Mouse (Mus musculus): ENCODE data around the gene Elf1.
A peak's percentile ranks its signal among the peaks of the same experiment; 100 is the strongest.
"Not testable (repeated sequence)": the region's sequence is repeated elsewhere in the genome, so short reads cannot be mapped to it uniquely, and the experiment has no call there.

Elf1 gene

DNA sequence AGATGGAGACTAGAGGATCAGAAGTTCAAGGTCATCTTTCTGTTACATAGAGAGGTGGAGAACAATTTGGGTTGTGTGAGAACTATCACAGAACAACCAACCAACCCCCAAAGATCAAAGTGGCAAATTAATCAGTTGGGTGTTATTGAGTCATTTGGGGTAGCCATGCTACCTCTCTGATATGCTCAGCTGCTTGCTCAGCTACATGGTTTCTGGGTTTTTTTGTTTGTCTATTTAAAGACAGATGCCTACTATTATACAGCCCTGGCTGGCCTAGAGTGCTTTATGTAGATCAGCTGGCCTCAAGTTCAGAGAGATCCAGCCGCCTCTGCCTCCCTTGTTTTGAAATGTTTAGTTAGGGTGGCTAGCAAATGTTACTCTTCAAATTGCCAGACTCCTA is 40.1 kb downstream of the Elf1 start:
- no peak for DNase-seq (ENCODE audit: low read depth, low spot score)

DNA sequence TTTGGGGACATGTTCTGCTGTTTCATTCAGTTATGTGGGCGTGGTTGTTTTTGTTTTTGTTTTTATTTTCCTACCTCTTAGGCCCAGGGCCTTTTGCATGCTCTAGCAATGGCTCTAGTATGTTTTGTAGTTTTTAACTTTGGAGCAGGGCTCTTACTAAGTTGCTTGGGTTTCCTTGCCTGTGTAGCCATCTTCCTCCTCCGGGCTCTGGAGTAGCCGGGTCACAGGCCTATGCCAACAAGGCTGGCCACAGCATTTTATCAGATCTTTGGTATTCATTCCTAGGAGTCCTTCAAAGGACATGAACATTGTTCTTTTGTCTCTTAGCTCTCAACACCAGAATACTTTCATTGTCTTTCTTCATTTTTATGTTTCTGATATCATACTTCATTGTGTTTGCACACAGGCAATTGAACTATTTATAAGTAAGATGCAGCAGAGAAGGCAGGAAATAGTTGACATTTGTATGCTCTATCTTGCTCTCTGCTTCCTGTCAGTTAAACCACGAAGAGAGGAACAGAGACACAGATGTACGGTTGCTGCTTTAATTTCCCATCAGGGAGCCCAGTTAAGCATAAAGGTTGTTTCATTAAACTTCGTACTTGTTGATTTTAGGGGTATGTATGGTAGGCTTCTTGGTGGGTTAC is 40.6 kb downstream of the Elf1 start:
- DNase-seq (ENCODE audit: low read depth, low spot score) = no peak

DNA sequence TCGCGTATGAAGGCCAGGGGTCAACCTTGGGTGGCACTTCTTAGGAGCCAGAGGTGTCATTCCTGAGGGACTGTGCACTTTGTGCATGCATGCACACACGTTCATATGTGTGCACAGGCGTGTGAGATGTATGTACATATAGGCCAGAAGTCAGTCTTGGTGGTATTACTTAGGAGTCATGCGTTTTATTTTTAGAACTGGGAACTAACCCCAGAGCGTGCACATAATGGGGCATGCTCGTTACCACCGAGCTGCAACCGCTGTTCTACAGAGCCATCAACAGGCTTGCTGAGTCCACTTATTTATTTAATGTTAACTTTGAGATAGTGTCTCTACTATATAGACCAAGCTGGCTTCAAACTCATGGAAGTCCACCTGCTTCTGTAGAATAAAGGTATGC is 41.4 kb downstream of the Elf1 start:
- no peak for DNase-seq (ENCODE audit: low read depth, low spot score)

DNA sequence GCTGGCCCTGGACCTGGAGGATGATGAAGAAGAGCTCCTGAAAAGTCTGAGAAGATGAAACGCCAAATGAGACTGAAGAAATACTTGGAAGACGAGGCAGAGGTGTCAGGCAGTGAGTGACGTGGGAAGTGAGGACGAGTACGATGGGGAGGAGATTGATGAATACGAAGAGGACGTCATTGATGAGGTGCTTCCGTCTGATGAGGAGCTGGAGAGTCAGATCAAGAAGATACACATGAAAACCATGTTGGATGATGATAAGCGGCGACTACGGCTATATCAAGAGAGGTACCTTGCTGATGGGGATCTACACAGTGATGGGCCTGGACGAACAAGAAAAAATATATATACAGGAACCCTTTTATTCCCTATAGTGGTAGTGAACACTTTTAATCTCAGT is 45.1 kb downstream of the Elf1 start:
- not testable (repeated sequence) for DNase-seq (ENCODE audit: low read depth, low spot score)

DNA sequence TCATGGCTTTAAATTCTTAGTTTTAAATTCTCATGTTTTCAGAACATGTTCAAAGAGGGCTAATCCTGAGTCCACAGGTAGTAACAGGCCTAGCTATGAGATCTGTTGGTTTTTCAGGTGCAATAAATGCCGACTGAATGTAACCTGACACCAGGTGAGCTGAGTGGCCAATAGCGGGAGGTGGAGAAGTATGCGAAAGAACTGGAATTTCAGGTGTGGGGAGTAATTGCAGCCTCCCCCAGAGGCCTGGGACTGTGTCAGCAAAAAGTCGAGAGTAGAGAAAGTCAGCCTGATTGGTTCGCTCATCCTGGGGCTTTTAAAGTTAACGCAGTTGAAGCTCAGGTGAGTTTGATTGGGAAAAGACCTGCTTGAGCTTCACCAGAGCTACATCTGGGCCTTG is 46.7 kb downstream of the Elf1 start:
- DNase-seq (ENCODE audit: low read depth, low spot score) = no peak

DNA sequence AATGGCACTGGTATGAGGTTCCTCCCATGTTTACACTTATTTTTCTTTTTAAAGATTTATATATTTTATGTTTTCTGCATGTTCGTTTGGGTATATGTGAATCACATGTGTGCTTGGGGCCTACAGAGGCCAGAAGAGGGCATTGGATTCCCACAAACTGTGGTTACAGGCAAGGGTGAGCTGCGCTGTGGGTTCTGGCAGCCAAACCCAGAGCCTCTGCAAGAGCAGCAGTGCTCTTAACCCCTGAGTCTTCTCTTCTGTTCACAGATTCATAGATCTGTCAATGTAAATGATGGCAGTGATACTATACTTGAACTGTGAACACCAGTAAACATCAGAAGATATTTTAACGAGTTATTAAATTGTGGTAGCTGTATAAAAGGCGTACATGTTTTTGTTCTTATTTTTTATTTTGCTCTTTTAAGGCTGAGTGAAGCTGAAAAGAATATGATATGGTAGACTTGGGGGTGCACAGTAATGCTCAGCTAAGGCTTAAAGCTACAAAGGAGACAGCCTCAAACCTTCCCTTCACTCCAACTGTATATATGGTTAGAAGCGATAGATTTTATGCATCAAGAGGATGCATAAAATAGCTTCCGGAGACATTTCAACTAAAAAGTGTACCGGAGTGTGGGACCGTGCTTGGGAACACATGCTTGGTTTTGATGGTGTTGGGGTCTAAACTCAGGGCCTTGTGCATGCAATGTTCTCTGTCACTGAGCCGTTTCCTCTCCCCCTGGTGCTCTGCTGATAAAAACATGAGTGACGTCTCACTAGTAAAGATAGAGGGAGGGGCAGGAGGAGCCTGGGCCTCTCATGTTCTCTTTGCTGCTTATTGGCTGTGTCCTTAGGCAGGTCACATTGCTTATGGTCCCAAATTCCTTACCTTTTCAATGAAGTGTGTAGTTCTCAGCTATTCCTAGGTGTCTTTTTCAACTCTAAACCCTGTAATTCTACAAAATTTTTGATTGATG is 48.9 kb downstream of the Elf1 start:
- DNase-seq (ENCODE audit: low read depth, low spot score) = no peak

DNA sequence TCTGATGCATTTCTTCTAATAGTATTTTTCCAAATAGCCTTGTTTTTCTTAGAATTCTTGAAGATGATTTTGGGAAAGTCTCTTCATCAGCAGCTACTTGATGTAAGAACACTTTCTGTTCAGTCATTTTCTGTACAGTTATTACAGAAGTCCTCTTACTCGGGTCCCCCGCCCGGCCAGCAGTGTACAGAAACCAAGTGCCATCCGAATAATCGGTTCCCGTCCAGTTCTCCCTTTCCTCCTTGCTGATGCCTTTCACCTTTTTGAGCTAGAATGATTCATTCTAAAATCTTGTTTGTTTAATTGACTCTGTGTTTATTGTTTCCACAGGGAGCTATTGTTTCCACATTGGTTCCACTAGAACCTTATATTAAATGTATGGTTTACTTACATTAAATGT is 49.8 kb downstream of the Elf1 start:
- DNase-seq (ENCODE audit: low read depth, low spot score) = no peak

DNA sequence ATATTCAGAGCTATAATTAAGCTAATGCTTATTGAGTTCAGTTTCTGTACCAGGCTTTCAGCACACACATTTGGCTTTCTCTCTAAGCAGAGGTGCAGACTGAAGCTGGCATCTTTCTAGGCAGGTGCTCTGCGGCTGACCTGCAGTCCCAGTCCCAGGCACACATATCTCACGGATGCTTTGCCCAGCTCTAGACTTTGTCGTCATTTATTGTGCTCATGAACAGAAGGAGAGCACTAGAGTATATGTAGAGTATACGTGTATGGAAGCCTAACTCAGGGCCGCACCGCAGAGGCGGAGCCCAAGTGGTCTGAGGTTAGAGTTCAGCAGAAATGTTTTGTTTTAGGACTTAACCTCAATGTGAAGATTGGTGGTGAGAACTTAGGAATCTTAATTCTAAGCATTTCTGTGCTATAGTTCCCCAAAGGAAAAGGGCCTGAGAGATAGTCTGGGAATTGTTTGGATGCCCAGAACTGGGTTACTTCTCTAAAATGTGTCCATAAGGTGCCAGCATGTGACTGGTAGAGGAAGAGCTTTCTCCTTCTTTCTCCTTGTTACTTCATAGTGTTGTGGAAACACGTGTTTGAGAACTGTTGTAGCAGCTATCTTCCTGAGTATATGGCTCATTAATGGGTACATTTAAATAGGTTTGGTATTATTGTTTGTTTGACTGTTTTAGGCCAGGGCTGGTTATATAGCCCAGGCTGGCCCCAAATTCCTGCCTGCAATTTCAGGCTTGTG is 51.2 kb downstream of the Elf1 start:
- DNase-seq (ENCODE audit: low read depth, low spot score) = no peak

DNA sequence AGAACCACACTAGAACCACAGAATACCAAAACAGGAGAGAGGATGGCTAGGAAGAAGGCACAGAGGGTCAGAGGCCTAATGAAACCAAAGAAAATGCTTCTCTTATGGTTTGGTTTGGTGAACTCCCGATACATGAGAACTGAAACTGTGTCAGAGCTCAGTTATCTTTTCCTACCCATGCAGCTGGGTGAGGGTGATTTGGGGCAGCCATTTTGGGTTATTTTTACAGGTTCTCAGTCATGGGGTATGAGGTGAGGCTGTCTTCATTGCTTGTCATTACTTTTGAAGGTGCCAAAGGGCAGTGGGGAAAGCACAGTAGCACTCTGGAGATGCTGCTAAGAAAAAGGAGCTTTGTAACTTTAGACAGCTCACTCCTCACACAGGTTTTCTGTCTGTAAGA is 52.4 kb downstream of the Elf1 start:
- no peak for DNase-seq (ENCODE audit: low read depth, low spot score)

DNA sequence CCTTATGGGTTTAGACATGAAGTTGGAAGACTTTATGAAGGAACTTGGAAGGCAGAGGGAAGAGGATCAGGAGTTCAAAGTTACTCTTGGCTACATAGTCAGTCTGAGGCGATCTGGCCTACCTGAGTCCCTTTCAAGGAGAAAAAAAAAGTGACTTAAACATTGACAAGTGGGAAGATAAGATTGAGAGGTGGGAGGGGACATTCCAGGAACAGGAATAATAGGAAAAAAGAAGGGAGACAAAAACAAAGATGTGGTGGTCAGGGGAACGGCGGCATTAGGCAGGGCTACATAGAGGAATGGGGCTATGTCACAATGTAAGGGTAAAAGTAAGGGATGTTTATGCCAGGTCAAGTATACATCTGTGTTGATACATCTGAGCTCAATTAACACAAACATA is 53.2 kb downstream of the Elf1 start:
- DNase-seq (ENCODE audit: low read depth, low spot score) = no peak

DNA sequence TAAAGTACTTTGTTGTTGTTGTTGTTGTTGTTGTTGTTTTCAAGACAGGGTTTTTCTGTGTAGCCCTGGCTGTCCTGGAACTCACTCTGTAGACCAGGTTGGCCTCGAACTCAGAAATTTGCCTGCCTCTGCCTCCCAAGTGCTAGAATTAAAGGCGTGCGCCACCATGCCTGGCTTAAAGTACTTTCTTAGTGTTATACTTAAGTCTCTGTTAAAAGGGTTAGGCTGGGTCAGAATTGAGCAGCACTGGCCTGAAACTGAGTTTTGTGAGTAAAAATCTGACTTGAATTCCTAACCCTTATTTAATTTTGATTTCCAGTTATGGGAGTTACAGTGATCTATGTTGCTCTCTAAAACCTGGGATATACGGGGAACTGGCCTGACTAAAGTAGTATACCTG is 53.7 kb downstream of the Elf1 start:
- DNase-seq (ENCODE audit: low read depth, low spot score) = not testable (repeated sequence)

DNA sequence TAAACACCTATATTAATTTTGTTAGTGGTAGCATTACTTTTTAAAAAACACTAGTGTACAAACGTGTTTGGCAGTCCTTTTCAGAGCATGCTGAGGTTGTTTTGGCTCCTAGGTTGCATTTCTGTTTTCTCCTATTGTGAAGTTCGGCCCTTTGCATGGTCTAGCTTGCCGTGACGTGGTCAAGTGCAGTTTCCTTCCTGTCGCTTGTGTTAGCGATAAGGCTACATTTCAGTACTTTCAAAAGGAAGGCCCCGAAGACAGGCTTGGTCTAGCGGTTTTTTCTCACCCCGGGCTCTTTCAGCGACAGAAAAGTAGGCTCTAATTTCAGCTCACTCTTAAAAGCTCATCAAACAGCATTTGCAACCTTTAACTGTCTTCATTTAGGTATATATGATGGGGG is 54.3 kb downstream of the Elf1 start:
- DNase-seq (ENCODE audit: low read depth, low spot score) = peak; percentile 17

DNA sequence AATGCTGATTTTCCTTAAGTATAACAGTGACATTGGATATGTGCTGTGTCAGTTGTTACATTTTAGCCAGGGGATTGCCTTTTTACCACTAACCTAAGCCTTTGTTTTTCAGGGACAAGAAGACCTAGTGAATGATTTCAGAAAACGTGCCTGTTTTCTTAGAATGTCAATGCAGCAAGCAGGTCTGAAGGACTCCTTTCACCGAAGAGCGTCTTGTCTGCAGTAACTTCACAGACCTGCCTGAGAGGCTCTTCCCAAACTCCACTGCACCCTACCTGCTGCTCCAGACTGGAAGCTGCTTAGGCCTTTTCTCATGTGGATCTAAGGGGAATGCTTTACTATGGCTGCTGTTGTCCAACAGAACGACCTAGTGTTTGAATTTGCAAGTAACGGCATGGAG is 55.0 kb downstream of the Elf1 start:
- DNase-seq (ENCODE audit: low read depth, low spot score) = no peak

DNA sequence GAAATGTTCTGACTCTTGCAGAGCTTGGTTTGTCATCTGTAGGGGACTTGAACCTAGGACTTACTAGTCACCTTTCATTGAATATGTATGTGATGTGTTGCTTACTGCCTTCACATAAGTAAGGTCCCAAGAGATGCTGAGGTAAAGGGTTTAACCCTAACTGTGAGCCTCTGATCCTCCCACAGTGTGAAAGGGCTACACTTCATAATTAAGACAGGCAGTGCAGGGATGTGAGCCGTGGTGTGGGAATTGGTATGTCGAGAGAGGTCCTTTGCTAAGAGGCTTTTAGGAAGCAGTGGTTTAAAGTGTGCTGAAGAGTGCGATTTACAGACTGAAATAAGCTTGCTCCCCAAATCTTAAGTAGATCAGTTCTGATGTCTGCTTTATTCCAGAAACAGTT is 55.8 kb downstream of the Elf1 start:
- DNase-seq (ENCODE audit: low read depth, low spot score) = no peak

DNA sequence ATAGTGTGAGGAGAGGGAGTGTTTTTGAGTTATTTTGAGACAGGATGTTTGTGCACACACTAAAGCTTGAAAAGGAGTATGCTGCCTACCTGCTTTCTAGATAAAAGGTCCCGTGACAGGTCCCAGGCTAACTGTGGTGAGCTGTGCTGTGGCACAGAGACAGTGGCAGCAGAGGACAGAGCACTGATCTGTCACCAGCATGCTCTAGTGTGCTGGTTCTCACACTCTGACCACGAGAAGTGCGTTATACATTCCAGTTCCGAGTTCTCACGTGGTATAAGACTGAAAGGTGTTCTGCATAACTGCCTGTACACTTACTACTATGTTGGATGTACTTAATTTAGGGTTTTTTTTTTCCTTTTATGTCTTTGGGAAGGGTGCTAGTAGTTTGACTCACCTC is 56.5 kb downstream of the Elf1 start:
- no peak for DNase-seq (ENCODE audit: low read depth, low spot score)

DNA sequence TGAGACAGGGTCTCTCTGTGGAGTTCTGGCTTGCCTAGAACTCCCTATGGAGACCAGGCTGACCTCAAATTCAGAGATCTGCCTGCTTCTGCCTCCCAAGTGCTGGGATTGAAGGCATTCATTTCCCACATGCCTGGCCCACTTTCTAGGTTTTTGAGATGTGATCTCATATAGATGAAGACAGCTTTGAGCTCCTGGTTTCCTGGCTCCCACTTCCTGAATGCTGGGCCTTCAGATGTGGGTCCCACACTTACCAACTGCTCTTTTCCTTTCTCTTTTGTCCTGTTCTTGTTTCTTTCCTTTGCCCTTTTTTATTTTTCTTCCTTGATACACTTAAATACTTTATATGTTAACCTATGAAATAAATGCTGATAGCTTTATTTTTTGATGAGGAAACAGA is 56.9 kb downstream of the Elf1 start:
- no peak for DNase-seq (ENCODE audit: low read depth, low spot score)

DNA sequence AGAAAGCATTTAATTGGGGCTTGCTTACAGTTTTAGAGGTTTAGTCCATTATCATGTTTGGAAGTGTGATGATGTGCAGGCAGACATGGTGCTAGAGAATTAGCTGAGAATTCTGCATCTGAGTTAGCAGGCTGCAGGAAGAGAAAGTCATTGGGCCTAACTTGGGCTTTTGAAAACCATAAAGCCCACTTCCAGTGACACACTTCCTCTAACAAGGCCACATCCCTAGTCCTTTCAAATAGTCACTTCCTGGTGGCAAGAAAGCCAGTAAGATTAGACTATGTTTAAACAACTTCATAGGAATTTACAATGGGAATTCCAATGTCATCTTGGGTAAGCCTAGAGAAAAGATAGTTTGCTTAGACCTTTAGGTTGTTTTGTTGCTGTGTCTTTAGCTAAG is 60.6 kb downstream of the Elf1 start:
- DNase-seq (ENCODE audit: low read depth, low spot score) = no peak

DNA sequence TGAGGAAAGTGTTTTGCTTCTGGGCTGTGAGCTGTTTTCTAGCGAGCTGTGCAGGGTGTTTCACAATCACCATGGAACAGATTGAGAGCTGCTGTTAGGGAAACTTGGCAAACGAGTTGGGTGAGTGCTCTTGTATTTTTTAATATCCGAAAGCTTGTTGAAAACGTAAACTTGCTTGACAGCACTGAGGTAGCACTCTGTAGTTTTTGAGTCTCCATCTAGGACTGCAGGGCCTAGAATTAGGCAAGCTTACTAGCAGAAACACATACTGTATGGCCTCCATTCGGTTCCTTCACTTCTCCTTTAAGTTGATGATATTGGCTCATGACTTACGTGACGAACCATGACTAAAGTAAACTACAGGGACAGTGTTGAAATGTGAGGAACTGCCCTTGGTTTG is 68.3 kb downstream of the Elf1 start:
- DNase-seq (ENCODE audit: low read depth, low spot score) = peak; percentile 52

DNA sequence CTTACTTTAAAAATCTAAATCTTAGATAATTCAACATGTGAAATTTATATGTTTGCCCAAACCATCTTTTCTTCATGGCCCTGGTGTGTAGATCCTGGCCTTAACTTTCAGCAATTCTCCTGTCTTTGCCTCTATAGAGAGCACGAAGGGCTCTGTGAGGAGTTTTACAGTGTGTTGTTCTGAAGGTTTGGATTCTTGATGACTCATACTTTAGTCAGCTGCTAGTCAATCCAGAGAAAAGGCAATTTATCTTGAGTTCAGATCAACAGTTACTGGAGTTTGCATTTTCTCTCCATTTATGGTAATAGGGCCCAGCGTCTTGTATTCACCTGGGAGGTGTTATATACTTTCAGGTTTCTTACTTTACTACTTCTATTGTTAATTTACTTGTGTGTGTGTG is 70.9 kb downstream of the Elf1 start:
- peak; percentile 6 for DNase-seq (ENCODE audit: low read depth, low spot score)

DNA sequence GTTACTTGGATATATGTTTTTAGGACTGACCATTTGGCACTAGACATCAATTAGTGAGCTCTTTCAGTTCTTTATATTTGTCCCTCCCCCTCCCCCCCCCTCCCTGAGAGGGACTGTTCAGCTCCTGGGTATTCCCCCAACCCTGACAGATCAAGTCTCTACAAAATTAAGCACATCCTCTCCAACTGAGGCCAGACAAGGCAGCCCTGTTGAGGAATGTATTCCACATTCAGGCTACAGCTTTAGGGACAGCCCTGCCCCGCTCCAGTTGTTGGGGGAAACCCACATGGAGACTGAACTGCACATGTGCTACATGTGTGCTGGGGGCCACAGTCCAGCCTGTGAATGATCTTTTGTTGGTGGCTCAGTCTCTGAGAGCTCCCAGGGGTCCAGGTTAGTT is 71.9 kb downstream of the Elf1 start:
- DNase-seq (ENCODE audit: low read depth, low spot score) = no peak

DNA sequence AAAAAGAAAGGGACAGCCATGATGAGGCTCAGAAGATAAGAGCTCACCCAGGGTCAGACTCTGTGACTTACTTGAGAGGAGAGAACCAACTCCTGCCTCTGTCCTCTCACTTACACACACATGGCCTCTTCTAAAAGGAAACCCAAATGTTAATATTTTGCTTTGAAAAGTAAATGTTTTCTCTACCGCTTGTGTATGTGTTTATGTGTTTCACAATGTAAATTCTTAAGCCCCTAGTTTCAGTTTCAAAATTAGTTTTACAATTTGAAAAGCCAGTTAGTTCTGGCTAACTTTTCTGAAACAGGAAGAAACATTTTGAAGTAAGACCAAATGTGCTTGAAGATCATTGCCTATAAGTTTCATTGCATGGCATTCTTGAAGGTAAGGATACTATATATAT is 76.8 kb downstream of the Elf1 start:
- no peak for DNase-seq (ENCODE audit: low read depth, low spot score)

DNA sequence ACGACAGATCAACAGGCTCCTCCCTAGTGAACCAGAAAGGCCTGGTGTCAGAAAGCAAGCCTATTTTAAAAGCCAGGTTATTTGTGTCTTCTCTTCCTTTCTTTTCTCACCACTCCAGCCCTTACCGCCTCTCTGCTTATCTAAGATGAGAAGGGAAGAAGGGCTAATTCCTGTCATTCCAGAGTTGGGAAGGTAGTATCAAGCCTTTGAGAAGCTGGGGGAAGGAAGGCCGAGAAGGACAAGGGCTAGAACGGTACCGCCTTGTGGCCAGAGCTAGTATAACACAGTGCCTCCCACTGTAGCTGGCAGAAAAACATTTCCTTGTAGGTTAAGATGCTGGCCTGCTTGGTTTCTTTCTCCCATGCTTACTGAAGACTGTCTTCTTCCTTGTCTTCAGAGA is 81.8 kb downstream of the Elf1 start:
- peak; percentile 65 for DNase-seq (ENCODE audit: low read depth, low spot score)

DNA sequence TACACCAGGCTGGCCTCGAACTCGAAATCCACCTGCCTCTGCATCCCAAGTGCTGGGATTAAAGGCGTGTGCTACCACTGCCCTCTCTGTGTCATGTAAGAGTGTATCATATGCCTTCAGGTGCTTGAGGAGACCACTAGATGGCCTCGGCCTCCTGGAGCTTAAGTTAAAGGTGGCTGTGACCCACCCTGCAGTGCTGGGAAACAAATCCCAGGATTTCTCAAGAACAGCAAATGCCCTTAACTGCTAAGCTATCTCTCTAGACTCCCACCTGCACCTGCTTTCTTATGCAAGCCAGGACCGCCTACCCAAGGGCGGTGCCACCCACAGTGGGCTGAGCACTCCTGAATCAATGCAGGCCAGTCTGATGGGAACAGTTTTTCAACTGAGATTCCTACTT is 83.8 kb downstream of the Elf1 start:
- DNase-seq (ENCODE audit: low read depth, low spot score) = no peak

Data from brain, adult 2 months (tissue).